8 mouse cellular contexts compared by ENCODE assay signal in the genomic region with DNA sequence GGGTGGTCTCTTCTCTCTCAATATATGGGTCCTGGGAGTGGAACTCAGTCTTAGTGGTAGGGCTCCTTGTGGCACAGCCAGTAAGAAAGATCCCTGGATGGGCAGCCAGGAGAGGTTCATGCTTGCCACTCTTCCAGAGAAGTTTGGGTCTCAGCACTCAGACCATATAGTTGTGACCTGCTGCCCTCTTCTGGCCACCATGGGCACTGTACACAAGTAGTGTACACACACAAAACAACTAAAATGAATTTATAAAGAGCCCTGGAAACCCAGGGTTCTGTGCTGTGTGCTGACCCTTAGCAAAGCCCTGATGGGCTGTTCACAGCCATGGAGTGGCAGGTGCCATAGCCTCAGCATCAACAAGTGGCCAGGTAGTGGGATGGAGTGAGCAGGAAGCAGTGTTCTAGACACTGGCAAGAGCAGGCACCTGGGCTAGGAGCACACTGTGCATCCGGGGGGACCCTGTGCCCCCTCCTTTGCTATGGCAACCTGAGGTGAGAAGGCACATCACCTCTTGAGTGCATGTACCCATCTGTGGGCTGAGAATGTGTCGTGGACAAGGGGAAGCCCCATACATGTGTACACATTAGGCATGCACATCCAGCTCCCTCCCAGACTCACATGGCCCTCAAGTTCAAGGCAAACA. TPM values are rescaled to one million over a fixed set of nuclear protein-coding genes. Genes with fewer than 3 reads are reported as not detected.
A peak's percentile ranks its signal among the peaks of the same experiment; 100 is the strongest.
DNase-seq lines count a peak whose midpoint lies in the region; ATAC-seq lines count a peak whose summit lies in the region.

No protein-coding gene starts in this region.

- H3K9me3 ChIP-seq in forebrain, embryonic 14.5 days (replicated peaks; ENCODE audit: control insufficient read depth, low read length), result no peaks in the 10 kb centered on the region
- no peaks in the 10 kb centered on the region for H3K9me3 ChIP-seq in forebrain, embryonic 15.5 days

- ATAC-seq in forebrain, embryonic 14.5 days, result no peak
- ATAC-seq in forebrain, embryonic 15.5 days (replicated peaks), result no peak

- H3K9ac ChIP-seq in forebrain, embryonic 14.5 days (ENCODE audit: low read length), result no peak overlapping the region
- H3K9ac ChIP-seq in forebrain, embryonic 15.5 days (replicated peaks), result no peak overlapping the region

- no peak overlapping the region for H3K4me2 ChIP-seq in forebrain, embryonic 14.5 days (ENCODE audit: low read length)
- no peak overlapping the region for H3K4me2 ChIP-seq in forebrain, embryonic 15.5 days (replicated peaks)

- H3K27me3 ChIP-seq in forebrain, embryonic 14.5 days (replicated peaks; ENCODE audit: control insufficient read depth, insufficient read depth, low read length), result no peaks in the 10 kb centered on the region
- no peaks in the 10 kb centered on the region for H3K27me3 ChIP-seq in forebrain, embryonic 15.5 days

- H3K4me1 ChIP-seq in forebrain, embryonic 14.5 days (ENCODE audit: control insufficient read depth, insufficient read depth, low read length), result peaks cover 8% of the 10 kb centered on the region
- peaks cover 22% of the 10 kb centered on the region for H3K4me1 ChIP-seq in forebrain, embryonic 15.5 days

- no peak overlapping the region for H3K4me3 ChIP-seq in forebrain, embryonic 14.5 days (ENCODE audit: low read depth, low read length)
- no peak overlapping the region for H3K4me3 ChIP-seq in forebrain, embryonic 15.5 days

- H3K36me3 ChIP-seq in forebrain, embryonic 14.5 days (ENCODE audit: control insufficient read depth, insufficient read depth, low read length), result peaks cover 41% of the 10 kb centered on the region
- peaks cover 34% of the 10 kb centered on the region for H3K36me3 ChIP-seq in forebrain, embryonic 15.5 days

- H3K27ac ChIP-seq in forebrain, embryonic 14.5 days (ENCODE audit: low read depth, low read length), result no peak overlapping the region
- H3K27ac ChIP-seq in forebrain, embryonic 15.5 days (replicated peaks), result no peak overlapping the region

- WGBS in forebrain, embryonic 14.5 days, result 87% methylated on average over 2 of the region's 2 CpGs
- 76% methylated on average over 2 of the region's 2 CpGs for WGBS in forebrain, embryonic 15.5 days

- peak; percentile 61 for DNase-seq in forebrain, embryonic 14.5 days (ENCODE audit: low spot score)
- DNase-seq in ovary, postnatal 14 days (ENCODE audit: low spot score), result peak; percentile 45
- DNase-seq in ovary, postnatal 10 days (ENCODE audit: low spot score), result no peak
- peak; percentile 56 for DNase-seq in c-Kit-positive CD71-negative TER-119-negative erythroid progenitor cells, embryonic 14.5 days (ENCODE audit: low read depth)
- peak; percentile 42 to 65 for DNase-seq in kidney, adult 8-10 months
- peak; percentile 63 for DNase-seq in mesoderm, embryonic 11.5 days (ENCODE audit: low read depth, low spot score)
- DNase-seq in ovary, postnatal 36 days (ENCODE audit: low spot score), result no peak

RNA-seq across cellular contexts. Expression of gene Zdhhc12, which starts 2.6 kb away (rescaled TPM):
- polyA plus RNA-seq in forebrain, embryonic 14.5 days (2014; fragmentation: Nextera tagmentation; extraction: Ambion mirVana), result 21.6 and 24.1 TPM in 2 replicates
- polyA plus RNA-seq in forebrain, embryonic 15.5 days (2015; fragmentation: Nextera tagmentation; extraction: Ambion mirVana), result 16.7 and 18.6 TPM in 2 replicates

RNA-seq across cellular contexts. Expression of gene Pkn3, which starts 18.5 kb away (rescaled TPM):
- 2.2 and 2.5 TPM in 2 replicates for polyA plus RNA-seq in forebrain, embryonic 14.5 days (2014; fragmentation: Nextera tagmentation; extraction: Ambion mirVana)
- 3.5 and 3.9 TPM in 2 replicates for polyA plus RNA-seq in forebrain, embryonic 15.5 days (2015; fragmentation: Nextera tagmentation; extraction: Ambion mirVana)

RNA-seq across cellular contexts. Expression of gene Zer1, which starts 28.4 kb away (rescaled TPM):
- 8.4 and 8.9 TPM in 2 replicates for polyA plus RNA-seq in forebrain, embryonic 14.5 days (2014; fragmentation: Nextera tagmentation; extraction: Ambion mirVana)
- polyA plus RNA-seq in forebrain, embryonic 15.5 days (2015; fragmentation: Nextera tagmentation; extraction: Ambion mirVana), result 14.5 and 15.0 TPM in 2 replicates

RNA-seq across cellular contexts. Expression of gene Tbc1d13, which starts 37.5 kb away (rescaled TPM):
- polyA plus RNA-seq in forebrain, embryonic 14.5 days (2014; fragmentation: Nextera tagmentation; extraction: Ambion mirVana), result 16.4 and 17.0 TPM in 2 replicates
- 9.7 and 10.9 TPM in 2 replicates for polyA plus RNA-seq in forebrain, embryonic 15.5 days (2015; fragmentation: Nextera tagmentation; extraction: Ambion mirVana)

RNA-seq across cellular contexts. Expression of gene Set, which starts 38.8 kb away (rescaled TPM):
- 379 and 393 TPM in 2 replicates for polyA plus RNA-seq in forebrain, embryonic 14.5 days (2014; fragmentation: Nextera tagmentation; extraction: Ambion mirVana)
- polyA plus RNA-seq in forebrain, embryonic 15.5 days (2015; fragmentation: Nextera tagmentation; extraction: Ambion mirVana), result 445 and 449 TPM in 2 replicates

Comparison
In these comparisons a context has a peak if more than half of its experiments do, and no peak if none do; other contexts are left out.
1. DNase-seq: peak in forebrain, embryonic 14.5 days (single experiment), ovary, postnatal 14 days (single experiment), c-Kit-positive CD71-negative TER-119-negative erythroid progenitor cells, embryonic 14.5 days (single experiment), kidney, adult 8-10 months (2 of 2) and mesoderm, embryonic 11.5 days (single experiment); none in ovary, postnatal 10 days (single experiment) and ovary, postnatal 36 days (single experiment).